Mouse (Mus musculus) frontal cortex, postnatal 25 days (tissue): ENCODE results near the gene Serac1.

Source experiments
- DNase-seq, 2 experiments: peaks; one replicate each; pipeline ENCODE4 v3.0.0; 2022; ENCODE audit warnings: low spot score in 2 of 2

The Serac1 gene

GRCm38 (mm10) chr17:6005246-6005637, 74.3 kb downstream of the Serac1 start:
- DNase-seq, result no peak

GRCm38 (mm10) chr17:6003661-6004060, 75.9 kb downstream of the Serac1 start:
- no peak for DNase-seq

- no peak for DNase-seq
Observed at GRCm38 (mm10) chr17:6002563-6002962, 77.0 kb downstream of the Serac1 start.

- DNase-seq, result no peak
Observed at GRCm38 (mm10) chr17:6001836-6002235, 77.7 kb downstream of the Serac1 start.

GRCm38 (mm10) chr17:6001389-6001788, 78.2 kb downstream of the Serac1 start:
- DNase-seq, result no peak

GRCm38 (mm10) chr17:6000864-6001319, 78.6 kb downstream of the Serac1 start:
- DNase-seq, result no peak

- DNase-seq, result no peak
Observed at GRCm38 (mm10) chr17:5999039-5999543, 80.5 kb downstream of the Serac1 start.

GRCm38 (mm10) chr17:5998235-5998500, 81.4 kb downstream of the Serac1 start:
- DNase-seq, result no peak

- DNase-seq, result no peak
Observed at GRCm38 (mm10) chr17:5997380-5998234, 81.9 kb downstream of the Serac1 start.

GRCm38 (mm10) chr17:5996589-5996988, 83.0 kb downstream of the Serac1 start:
- DNase-seq, result no peak

GRCm38 (mm10) chr17:5994606-5995005, 84.9 kb downstream of the Serac1 start:
- DNase-seq, result no peak

- DNase-seq, result no peak
Observed at GRCm38 (mm10) chr17:5993581-5994260, 85.8 kb downstream of the Serac1 start.

GRCm38 (mm10) chr17:5992866-5993580, 86.5 kb downstream of the Serac1 start:
- DNase-seq, result no peak
